Mouse (Mus musculus): ENCODE measurements around the gene Csrnp1.

GRCm38 (mm10) chr9:119985881-119986574 is 1.6 kb upstream of the Csrnp1 start:
- TF ChIP-seq CTCF (IDR thresholded peaks at IDR 0.05; ENCODE audit: low read depth) (no peak), EP300 (IDR thresholded peaks at IDR 0.05; ENCODE audit: low read depth) (no peak)

Data from liver, embryonic 14.5 days (tissue).